ENCODE assay signal across 7 mouse cellular contexts in genomic region chr11:78037831-78038752, GRCm38 (mm10). TPM values are rescaled to one million over a fixed set of nuclear protein-coding genes. Genes with fewer than 3 reads are reported as not detected.
DNase-seq lines count a peak whose midpoint lies in the region; ATAC-seq lines count a peak whose summit lies in the region.

Gene Flot2 (plus strand): TSS chr11:78037931.

- WGBS in hindbrain, embryonic 12.5 days, result 2% methylated on average over 49 of the region's 55 CpGs

- H3K4me1 ChIP-seq in hindbrain, embryonic 12.5 days, result peaks cover 23% of the 10 kb centered on the region

- peak within 1 kb of the TSS; percentile 79 for H3K4me2 ChIP-seq in hindbrain, embryonic 12.5 days (replicated peaks)

- H3K27me3 ChIP-seq in hindbrain, embryonic 12.5 days, result no peaks in the 10 kb centered on the region

- H3K4me3 ChIP-seq in hindbrain, embryonic 12.5 days, result peak within 1 kb of the TSS; percentile 85

- intact Hi-C loops in left cerebral cortex, postnatal 10 days (cut with DNase I), result loop anchor here (2.0 kb wide), 1 partner anchor 139 kb away; the partner anchor contains the start of genes Nek8 and Tlcd1

- no peaks in the 10 kb centered on the region for H3K9me3 ChIP-seq in hindbrain, embryonic 12.5 days (replicated peaks)

- peak; percentile 76 for DNase-seq in ZHBTc4 (ENCODE audit: low read depth, low spot score)
- peak; percentile 48 for DNase-seq in cerebellum, adult 8-10 months
- peak in 1 of 2 experiments; percentile 35 for DNase-seq in frontal cortex, adult 2 months (ENCODE audit: extremely low spot score in 1 of 2, low spot score in 1 of 2)
- peak; percentile 19 to 74 for DNase-seq in left cerebral cortex, postnatal 10 days (ENCODE audit: extremely low spot score in 1 of 2, low spot score in 2 of 2)
- peak; percentile 39 for DNase-seq in right cerebral cortex, adult 18-20 months

- peak; percentile 88 for ATAC-seq in hindbrain, embryonic 12.5 days (ENCODE audit: low FRiP score)
- ATAC-seq in megakaryocyte, adult 5-6 weeks (ENCODE audit: poor library complexity, severe bottlenecking), result peak; percentile 87

- H3K36me3 ChIP-seq in hindbrain, embryonic 12.5 days, result peaks cover 18% of the 10 kb centered on the region

- H3K9ac ChIP-seq in hindbrain, embryonic 12.5 days, result peak within 1 kb of the TSS; percentile 91

- H3K27ac ChIP-seq in hindbrain, embryonic 12.5 days, result peak within 1 kb of the TSS; percentile 75

RNA-seq across cellular contexts. Expression of gene Flot2, which starts in this region (rescaled TPM):
- 134 and 136 TPM in 2 replicates for polyA plus RNA-seq in frontal cortex, adult 2 months (2012; rRNA removed)
- polyA plus RNA-seq in hindbrain, embryonic 12.5 days (2016; fragmentation: Nextera tagmentation; extraction: Ambion mirVana), result 65.2 and 73.2 TPM in 2 replicates
- 100 to 1,000 TPM; 148 TPM for total RNA-seq in left cerebral cortex, postnatal 10 days (2021)
- total RNA-seq in megakaryocyte, adult 5-6 weeks (2015), result 82.9 and 91.4 TPM in 2 replicates
- 140 and 141 TPM in 2 replicates for total RNA-seq in megakaryocyte, adult 5-6 weeks (2017)
